Mouse (Mus musculus): Measurements from ENCODE around the gene Trib3. TPM values are rescaled to one million over a fixed set of nuclear protein-coding genes. Genes with fewer than 3 reads are reported as not detected.
A peak's percentile ranks its signal among the peaks of the same experiment; 100 is the strongest.
"Not testable (repeated sequence)": the region's sequence is repeated elsewhere in the genome, so short reads cannot be mapped to it uniquely, and the experiment has no call there.

Gene Trib3
- 1 to 10 TPM; 1.7 to 3.5 (median 2.1) TPM for polyA plus RNA-seq (2017; shearing (Covaris generic))

GRCm38 (mm10) chr2:152343329-152344213, at the start of gene Trib3:
TSS of gene Trib3 (minus strand) at chr2:152344032.
- ATAC-seq, result peak; percentile 90

DNA sequence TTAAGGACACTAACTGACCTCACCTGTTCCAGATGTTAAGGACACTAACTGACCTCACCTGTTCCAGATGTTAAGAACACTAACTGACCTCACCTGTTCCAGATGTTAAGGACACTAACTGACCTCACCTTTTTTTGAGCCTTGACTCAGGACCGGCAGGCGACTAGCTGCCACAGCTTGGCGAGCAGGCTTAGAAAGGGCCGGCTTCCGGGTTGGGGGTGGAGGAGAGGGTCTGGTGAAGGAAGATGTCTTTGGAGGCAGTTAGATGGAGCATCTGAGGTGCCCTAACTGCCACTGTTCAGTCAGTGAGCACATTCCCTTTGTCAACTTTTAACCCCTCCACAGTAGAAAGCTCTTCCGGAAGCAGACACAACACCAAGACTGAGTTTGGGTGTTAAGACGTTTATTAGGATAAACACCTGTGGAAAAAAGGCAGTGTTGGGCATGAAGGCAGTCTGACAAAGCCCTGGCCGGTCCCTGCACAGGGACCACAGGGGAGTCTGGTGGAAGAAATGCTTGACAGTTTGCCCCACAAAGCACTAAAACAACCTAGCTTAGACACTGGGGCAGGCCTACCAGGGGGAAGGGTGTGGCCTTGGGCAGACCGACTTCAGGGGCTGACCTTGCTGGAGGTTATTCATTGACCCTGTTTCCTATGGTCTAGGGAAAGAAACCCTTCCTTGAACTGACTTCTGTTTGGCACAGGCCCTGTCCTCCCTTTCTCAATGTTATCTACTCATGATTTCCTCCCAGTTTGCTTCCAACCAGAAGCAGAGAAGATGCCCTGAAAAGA, 49.6 kb upstream of the Trib3 start:
- no peak for ATAC-seq

DNA sequence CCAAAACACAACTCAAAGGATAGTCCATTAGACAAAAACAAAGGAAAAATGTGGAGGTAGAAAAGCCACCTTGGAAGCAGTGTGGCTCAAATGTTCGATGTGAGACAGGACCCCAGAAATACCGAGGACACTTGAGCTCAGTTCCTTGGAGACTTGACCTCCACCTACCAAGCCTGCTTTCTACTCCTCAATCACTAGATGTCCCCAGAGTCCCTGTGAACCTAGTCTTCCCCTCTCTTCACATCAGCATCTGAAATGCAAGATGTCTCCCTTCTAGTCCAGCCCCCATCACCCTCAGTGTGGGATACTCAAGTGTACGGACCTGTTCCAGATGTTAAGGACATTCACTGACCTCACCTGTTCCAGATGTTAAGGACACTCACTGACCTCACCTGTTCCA, 49.0 kb upstream of the Trib3 start:
- ATAC-seq, result peak; percentile 35

GRCm38 (mm10) chr2:152384191-152384590, 40.4 kb upstream of the Trib3 start:
- no peak for ATAC-seq

DNA sequence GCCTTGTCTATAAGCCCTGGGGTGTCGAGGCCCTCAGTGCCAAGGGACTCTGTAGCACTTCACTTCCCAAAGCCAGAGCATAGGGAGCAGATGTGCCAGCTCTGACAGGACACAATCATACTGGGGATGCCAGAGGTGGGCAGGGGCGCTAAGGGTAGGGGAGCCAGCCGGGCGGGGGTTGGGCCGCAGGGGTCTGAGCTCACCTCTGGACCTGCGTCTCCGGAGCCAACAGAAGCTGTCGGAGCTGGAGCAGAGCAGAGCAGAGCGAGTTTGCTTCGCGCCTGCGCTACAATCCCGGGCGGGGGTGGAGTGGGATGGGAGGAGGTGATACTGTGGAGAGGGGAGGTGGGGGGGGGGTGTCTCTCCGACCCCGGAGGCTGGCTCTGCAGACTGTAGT, 32.5 kb upstream of the Trib3 start, which contains the start of gene Nrsn2:
Nrsn2 (minus strand) TSS at position 294 of the 397 bp plus-strand sequence.
- no peak for ATAC-seq

DNA sequence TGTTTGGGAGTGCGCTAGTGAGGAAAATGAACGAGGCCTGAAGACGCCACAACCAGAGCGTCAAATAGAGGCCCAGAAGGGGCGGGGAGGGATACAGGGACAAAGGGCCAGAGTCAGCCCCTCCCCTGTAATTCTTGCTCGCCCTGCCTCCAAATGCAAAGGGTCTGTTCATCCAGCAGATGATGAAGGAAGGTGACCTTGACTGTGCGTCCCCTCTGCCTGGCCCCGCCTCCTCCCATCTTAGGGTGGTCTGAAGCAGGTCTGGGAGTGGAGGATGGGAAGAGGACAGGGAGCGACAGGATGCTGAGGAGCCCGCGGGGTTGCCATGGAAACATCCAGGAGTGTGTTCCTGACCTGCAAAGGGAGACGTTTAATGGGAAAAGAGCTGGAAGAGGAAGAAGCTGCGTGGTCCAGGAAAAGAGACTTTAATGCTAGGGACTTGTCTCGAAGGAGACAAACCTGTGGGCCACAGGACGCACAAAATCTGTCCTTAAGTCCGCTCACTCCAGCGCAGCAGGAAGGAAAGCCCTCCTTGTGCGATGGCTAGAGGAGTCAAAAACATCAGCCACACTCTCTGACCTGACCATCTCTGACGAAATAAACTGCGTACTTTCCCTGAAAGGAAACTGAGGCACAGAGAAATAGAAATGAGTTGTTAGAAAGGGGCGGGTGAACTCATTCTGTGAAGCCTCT, 32.0 kb upstream of the Trib3 start:
- no peak for ATAC-seq

DNA sequence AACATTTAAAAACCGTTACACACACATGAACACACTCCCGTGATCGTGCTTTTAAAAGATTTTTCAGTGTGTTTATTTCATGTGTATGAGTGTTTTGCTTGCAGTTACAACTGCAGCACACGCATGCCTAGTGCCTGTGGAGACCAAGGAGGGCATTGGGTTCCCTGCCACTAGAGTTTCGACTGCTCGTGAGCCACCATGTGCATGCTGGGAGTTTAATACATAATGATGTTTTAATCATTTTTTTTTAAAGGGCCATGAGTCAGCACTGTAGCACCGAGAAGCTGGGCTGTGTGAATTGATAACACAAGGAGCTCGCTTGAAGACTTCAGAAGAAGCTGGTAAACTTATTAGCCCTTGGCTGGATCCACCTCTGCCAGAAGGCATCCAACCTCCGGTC, 29.7 kb upstream of the Trib3 start:
- no peak for ATAC-seq

GRCm38 (mm10) chr2:152372661-152373060, 28.8 kb upstream of the Trib3 start:
- no peak for ATAC-seq

- ATAC-seq, result peak; percentile 98
These were observed 28.3 kb upstream of the Trib3 start for GRCm38 (mm10) chr2:152372104-152372503.

- ATAC-seq, result peak; percentile 39
These were observed 24.8 kb upstream of the Trib3 start for GRCm38 (mm10) chr2:152368532-152369140.

- no peak for ATAC-seq
These were observed 24.1 kb upstream of the Trib3 start for GRCm38 (mm10) chr2:152367917-152368316.

- ATAC-seq, result peak; percentile 73
These were observed 19.7 kb upstream of the Trib3 start for GRCm38 (mm10) chr2:152363245-152364147.

DNA sequence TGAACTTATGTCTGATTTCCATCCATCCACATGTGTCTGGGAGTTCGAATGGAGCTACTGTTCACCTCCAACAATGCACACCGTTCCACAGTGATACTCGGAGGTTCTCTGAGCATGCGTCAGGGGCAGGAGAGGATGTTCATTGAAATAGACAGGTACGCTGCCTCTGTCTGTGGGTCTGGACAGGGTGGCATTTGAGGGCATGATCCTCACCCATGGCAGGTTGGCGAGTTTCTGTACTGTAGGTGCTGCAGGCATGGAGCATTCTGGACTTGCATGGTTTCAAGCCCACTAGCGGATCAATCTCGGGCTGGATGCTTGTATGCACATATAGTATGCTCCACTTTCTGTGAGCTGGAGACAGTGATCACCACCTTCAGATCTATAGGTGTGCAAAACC, 17.4 kb upstream of the Trib3 start:
- ATAC-seq, result no peak

DNA sequence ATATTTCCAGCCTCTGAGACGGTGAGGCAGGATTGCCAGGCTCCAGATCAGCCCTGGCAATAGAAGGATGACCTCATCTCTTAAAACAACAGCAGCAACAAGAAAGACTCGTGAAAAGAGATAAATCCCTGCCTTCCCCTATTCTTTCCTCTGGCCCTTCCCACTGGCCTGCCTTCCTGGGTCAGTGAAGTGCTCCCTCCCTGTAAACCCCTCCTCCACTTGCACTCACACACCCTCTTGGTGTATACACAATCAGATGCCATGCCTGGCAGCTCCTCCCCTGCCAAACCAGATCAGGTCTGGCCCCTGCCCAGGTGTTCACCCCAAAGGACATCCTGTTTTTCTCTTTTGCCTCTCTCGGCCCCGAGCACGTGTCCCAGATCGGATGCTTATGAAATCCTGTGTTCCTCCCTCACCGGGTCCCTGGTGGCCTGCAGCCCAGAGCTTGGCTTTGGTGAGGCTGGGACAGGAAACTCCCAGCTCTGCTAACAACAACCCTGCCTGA, 16.5 kb upstream of the Trib3 start:
- ATAC-seq, result peak; percentile 55

DNA sequence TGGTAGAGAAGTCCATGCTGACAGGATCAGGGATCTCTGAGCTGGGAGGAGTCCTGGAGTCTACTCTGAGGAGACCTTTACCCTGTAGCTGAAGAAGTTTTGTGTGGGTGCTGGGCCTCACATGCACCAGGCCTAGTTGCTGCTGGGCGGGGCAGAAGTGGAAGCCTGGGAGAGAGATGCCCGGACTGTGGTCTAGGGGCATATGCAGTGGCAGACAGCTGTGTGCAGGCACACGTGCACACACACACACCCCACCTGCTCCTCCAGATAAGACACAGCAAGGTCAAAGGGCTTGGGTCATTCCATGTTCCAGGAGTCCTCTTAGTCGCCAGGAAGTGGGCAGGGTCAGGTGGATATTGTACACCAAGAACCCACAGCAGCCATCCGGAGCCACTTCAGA, 15.8 kb upstream of the Trib3 start:
- no peak for ATAC-seq

GRCm38 (mm10) chr2:152358977-152359376, 15.1 kb upstream of the Trib3 start:
- ATAC-seq, result not testable (repeated sequence)

DNA sequence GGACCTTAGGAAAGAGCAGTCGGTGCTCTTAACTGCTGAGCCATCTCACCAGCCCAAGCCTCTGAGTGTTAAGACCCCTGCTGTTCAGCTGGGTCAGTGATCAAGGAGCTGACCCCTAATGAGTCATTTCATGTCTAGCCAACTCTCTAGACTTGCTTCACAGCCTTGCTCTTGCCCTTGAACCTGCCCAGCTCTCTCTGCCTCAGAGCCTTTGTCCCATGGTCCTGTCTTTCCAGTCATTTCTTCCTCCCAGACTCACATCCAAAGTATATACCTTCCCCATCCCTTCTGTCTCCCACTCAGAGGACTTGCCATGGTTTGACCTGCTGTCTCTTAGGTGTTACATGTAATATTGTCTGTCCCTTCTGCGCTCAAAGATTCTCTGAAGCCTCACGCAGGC, 13.4 kb upstream of the Trib3 start:
- ATAC-seq, result no peak

DNA sequence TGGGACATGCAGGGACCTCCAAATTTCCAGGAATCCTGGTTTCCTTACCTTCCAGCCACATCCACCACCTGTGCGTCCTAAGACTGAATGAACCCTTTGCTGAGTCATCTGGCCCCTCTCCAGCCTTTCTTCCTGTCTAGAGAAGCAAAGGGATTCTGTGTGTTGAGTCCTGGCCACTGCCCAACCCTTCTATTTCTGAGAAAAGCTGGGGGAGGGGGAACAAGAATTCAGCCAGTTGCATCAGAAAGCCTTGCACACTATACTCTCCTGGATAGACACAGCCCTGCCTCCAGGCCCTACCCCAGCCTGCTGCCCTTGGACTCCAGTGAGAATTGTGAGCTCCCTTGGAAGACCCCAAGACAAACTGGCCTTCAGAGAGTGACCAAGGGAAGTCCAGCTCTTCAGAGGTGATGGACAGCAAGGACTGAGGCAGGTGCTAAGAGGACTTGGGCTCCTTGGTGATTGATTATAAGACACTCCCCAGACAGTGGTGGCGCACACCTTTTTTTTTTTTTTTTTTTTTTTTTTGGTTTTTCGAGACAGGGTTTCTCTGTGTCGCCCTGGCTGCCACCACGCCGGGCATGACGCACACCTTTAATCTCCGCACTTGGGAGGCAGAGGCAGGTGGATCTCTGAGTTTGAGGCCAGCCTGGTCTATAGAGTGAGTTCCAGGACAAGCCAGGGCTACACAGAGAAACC, 6.2 kb upstream of the Trib3 start:
- ATAC-seq, result no peak

- no peak for ATAC-seq
These were observed 5.4 kb upstream of the Trib3 start for GRCm38 (mm10) chr2:152349205-152349604.

DNA sequence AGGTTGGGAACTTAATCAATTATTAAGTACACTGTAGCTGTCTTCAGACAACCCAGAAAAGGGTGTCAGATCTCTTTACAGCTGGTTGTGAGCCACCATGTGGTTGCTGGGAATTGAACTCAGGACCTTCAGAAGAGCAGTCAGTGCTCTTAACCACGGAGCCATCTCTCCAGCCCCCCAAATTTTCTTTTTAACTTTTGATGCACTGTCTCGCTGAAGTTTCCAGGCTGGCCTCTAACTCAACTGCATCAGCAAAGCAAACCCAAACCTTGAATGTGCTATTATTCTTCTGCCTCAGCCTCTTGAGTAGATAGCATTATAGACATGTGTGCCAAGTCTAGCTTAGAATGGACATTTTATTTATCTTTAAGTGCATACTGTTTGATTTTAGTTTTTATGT, 3.9 kb upstream of the Trib3 start:
- no peak for ATAC-seq
